Mouse (Mus musculus) spleen, postnatal 14 days (tissue): ENCODE measurements around the gene Wdr61.

Source experiments
- DNase-seq, 2 experiments: peaks; one replicate each; pipeline ENCODE4 v3.0.0; 2021 to 2022; ENCODE audit warnings: low spot score in 2 of 2

The Wdr61 gene

DNA sequence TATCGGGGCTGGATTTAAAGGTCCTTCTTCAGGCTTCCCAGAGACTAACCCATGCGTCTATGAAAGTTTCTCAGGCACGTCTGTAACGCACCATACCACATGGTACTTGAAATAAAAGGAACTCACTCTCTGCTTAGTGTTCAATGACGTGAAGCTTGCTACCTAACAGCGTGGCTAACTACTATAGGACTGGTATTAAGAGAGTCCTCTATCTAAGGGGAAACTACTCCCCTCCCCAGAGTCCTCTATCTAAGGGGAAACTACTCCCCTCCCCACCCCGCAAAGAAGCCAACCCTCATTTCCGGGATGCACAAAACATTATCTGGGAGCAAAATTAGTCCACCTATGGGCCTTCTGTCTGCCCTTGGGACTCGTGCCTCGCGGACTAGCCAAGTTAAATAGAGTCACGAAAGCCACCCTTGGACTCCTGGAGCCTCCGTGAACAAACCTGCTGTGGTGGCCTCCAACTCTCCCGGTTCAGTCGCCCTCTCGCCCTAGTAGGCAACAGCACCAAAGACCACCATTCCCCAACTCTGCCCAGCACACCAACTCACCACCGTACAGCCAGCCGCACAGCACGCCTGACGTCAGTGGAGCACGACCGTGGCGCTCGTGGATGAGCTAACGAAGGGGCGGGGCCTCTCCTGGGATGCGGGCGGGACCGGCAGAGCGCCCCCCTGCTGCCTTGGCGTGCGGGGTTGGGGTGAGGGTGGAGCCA, at the start of gene Wdr61:
TSS of gene Wdr61 (minus strand) at position 599 of the 718 bp plus-strand sequence.
- DNase-seq, result peak; percentile 97 to 99

GRCm38 (mm10) chr9:54784003-54784402, 49.7 kb upstream of the Wdr61 start:
- DNase-seq, result no peak

DNA sequence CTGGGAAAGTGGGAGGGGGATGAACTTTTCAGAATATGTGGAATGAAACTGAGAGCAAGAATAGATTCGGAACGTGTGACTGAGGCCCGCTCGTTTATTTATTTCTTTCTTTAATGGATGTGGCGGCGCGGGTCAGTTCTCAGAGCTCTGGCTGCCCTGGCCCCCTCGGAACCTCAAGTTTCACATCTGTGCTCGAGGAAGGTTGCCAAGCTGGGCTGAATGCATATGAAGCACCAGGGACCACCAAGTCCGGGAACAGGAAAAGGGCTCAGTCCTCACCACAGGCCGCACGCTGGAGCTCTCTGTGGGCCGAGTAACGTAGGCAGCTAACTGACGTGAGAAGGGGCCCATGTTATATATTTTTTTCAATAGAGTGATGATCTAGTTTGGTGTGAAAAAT, 48.2 kb upstream of the Wdr61 start:
- DNase-seq, result no peak

- no peak for DNase-seq
Observed at GRCm38 (mm10) chr9:54779280-54779679, 45.0 kb upstream of the Wdr61 start.

DNA sequence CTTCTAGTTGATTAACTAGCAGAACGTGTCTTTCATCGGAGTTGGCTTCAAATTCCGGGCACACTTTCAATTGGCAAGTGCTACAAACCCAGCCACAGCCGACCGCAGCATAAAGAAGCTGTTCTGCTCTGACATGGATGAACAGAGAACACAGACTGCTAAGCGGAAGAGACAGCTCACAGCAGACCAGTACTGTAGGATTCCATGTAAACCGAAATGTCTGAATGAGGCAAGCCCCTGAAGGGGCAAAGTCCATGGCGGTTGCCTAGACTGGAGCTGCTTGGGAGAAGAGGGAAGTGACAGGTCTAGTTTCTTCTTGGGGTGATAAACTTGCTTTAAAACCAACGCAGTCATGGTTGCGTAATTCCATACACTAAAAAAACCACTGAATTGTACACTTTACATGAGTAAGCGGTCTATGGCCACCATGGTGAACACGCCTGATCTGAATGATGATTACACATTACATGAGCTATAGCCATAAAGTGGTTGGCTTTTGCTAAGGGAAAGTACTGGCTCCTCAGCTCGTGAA, 42.2 kb upstream of the Wdr61 start:
- no peak for DNase-seq

DNA sequence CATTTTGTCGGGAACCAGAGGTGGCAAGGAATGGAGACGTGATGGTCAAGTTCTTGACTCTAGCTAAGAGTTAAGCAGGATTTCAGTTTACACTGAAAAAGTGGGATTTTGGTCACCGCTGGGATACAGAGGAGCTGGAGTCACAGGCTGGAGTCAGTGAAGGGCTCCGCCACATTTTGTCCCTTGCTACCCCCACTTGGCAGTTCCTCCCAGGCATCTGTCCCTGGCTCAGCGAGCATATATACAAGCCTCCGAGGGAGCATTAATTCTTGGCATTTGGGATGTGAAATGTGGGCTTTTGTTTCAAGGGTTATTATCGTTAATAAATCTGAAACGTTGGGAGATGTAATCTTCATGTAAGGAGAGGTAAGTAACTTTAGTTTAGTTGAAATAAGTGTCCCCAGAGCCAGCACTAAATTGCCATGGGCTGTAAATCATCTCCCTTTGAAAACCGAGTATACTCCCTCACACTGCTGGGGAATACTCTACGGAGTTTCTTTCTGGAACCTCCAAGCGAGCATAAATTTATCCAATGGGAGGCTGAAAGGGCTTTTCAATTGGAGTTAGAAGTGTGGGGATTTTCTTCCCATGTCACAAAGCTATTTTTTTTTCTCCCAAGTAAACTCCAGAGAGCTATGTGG, 35.9 kb upstream of the Wdr61 start:
- no peak for DNase-seq

DNA sequence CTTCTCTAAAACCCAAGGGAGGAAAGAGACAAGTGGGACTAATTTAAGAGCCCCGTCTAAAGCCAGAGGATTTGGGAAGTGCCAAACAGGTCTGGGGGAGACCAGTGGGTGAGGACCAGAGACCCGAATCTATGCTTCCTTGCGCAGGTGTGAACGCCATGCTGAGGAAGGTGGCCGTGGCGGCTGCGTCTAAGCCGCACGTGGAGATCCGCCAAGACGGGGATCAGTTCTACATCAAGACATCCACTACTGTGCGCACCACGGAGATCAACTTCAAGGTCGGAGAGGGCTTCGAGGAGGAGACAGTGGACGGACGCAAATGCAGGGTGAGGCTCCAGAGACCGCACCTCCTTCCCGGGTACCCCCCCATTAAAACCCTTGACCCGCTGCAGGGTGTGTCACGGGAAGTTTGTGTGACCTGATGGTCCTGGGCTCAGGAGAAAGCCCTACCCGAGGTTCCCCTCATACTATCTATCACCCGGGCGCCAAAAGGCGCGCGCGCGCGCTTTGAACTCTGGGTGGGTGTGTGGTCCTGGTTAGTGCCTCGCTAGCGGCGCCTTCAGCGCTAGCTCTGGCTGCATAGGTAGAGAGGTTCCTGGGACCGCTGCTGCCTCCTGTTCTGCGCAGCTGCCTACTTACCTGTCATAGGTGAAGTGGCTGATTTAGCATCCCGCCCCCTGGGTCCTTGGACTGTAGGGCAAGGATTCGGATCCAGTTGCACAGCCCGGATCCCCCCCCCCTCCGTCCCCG, 31.2 kb upstream of the Wdr61 start:
- DNase-seq, result no peak

DNA sequence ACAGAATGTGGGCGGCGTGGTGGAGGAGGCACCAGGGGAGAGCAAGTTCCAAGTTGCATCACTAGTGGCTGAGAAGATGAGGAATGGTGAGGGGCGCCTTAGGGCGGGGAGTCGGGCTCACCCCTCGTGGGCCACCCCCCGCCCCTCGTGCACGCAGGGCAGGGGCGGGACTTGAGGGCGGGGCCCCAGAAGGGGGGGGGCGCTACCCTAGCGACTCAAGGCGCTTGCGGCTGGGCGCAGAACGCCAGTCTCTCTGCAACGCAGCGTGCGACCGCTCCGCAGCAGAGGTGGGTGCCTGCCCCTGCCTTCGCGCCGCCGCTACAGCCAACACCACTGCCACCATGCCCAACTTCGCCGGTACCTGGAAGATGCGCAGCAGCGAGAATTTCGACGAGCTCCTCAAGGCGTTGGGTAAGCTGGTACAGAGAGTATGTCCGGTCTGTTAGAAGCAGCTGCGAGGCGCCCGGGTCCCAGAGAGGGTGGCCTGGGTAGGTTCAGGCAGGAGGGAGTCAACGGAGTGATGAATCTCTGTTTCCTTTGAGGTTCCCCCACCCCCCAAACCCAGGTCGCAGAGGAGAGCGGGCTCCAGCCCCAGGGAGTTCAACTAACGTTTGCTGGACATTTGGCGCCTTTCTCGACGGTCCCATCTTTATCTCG, 30.4 kb upstream of the Wdr61 start, which contains the start of gene Crabp1:
TSS of gene Crabp1 (plus strand) at position 188 of the 657 bp plus-strand sequence.
- no peak for DNase-seq

- no peak for DNase-seq
Observed at GRCm38 (mm10) chr9:54764091-54764490, 29.8 kb upstream of the Wdr61 start.

DNA sequence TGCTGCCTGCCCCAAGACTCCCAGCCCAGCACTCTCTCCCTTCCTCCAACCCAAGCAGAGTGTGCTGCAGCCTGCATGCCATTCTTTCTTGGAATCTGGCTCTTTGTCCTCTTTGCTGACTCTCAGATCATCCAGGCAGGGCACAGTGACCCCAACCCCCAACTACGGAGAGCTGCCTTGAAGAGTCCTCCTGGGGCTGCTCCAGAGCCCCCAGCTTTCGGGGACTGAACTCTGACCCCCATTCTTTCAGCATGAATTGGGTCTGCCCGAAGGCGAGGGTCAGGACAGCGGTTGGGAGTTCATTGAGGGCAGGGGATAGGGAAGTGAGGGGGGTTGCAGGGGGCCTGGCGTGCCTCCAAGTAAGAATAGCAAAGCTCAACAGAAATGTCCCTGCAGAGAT, 25.3 kb upstream of the Wdr61 start:
- no peak for DNase-seq

- no peak for DNase-seq
Observed at GRCm38 (mm10) chr9:54752944-54753295, 18.6 kb upstream of the Wdr61 start.

- DNase-seq, result no peak
Observed at GRCm38 (mm10) chr9:54752201-54752943, 18.1 kb upstream of the Wdr61 start.

- no peak for DNase-seq
Observed at GRCm38 (mm10) chr9:54751684-54752083, 17.4 kb upstream of the Wdr61 start.

GRCm38 (mm10) chr9:54750215-54750981, 16.1 kb upstream of the Wdr61 start:
- DNase-seq, result no peak

GRCm38 (mm10) chr9:54745740-54746370, 11.5 kb upstream of the Wdr61 start:
- no peak for DNase-seq

GRCm38 (mm10) chr9:54743891-54744290, 9.6 kb upstream of the Wdr61 start:
- no peak for DNase-seq

DNA sequence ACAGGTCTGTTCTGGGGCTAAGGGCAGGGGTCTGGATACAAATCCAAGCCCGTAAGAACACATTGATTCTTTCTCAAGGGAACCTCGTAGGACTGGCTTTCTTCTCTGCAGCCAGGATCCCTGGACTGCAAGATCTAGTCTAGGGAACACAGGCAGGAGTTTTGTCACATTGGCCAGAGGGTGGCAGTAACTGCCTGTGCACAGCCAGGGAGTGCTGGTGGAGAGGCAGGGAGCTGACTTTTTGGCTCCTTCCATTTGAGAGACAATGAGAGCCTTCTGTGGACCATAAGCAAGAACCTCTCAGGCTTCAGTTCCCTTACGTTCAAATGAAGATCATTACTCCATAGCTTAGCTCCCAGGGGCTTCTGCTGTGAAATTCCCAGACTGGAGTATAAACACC, 4.1 kb upstream of the Wdr61 start:
- DNase-seq, result no peak

DNA sequence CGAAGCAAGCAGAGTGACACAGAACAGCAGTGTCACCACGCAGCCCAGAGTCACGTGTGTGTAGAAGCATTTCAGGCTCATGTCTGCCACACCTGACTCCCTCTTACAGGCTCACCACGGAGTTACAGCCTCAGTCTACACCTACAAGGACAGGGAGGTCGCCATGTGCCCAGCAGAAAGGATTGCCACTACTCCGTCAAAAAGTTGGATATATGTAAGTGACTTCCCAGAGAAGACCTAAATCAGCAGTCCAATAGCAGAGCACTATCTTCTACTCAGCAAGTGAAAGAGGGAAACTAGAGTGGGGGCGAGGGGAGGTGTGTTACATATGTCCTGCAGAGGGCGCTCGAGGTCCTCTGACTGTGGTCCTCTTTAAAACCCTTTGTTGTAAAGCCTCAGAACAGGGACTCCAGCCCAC, 2.0 kb upstream of the Wdr61 start:
- DNase-seq, result peak in 1 of 2 experiments; percentile 37

- no peak for DNase-seq
Observed at GRCm38 (mm10) chr9:54734639-54735252, 427 bp upstream of the Wdr61 start.

- DNase-seq, result no peak
Observed at GRCm38 (mm10) chr9:54732122-54732521, 2.2 kb downstream of the Wdr61 start.
